Mouse (Mus musculus) kidney, adult 2 months (tissue): ENCODE data around the gene Dnal4. TPM values are rescaled to one million over a fixed set of nuclear protein-coding genes. Genes with fewer than 3 reads are reported as not detected.

Experiments used
- DNase-seq: peaks from one replicate; pipeline ENCODE4 v3.0.0; 2021
- H3K27ac ChIP-seq: fragments of 200-500 bp; 2 replicates; pipeline ENCODE4 v1.5.1; 2012; ENCODE audit warnings: low read depth, low read length, control low read depth, inconsistent platforms; ENCODE audit not compliant: insufficient read depth
- H3K27me3 ChIP-seq: fragments of 200-500 bp; replicated peaks from 2 replicates; pipeline ENCODE4 v1.6.1; 2012; ENCODE audit warnings: mild to moderate bottlenecking, moderate library complexity, low read length, inconsistent platforms; ENCODE audit not compliant: control insufficient read depth, insufficient read depth
- H3K36me3 ChIP-seq: fragments of 200-500 bp; 2 replicates; pipeline ENCODE4 v1.6.1; 2012; ENCODE audit warnings: mild to moderate bottlenecking, moderate library complexity, low read length, inconsistent platforms; ENCODE audit not compliant: control insufficient read depth, insufficient read depth
- H3K4me1 ChIP-seq: fragments of 200-500 bp; 2 replicates; pipeline ENCODE4 v1.6.1; 2011; ENCODE audit warnings: low read length; ENCODE audit not compliant: control insufficient read depth, insufficient read depth
- H3K4me3 ChIP-seq: fragments of 200-500 bp; 2 replicates; pipeline ENCODE4 v1.5.1; 2011; ENCODE audit warnings: mild to moderate bottlenecking, low read depth, low read length, control low read depth; ENCODE audit not compliant: insufficient read depth
- CTCF ChIP-seq: fragments of 200-500 bp; conservative IDR thresholded peaks from 2 replicates; pipeline ENCODE4 v1.5.1; 2011; ENCODE audit warnings: low read depth, mild to moderate bottlenecking, control low read depth, low read length, moderate library complexity, mixed read lengths; ENCODE audit not compliant: insufficient read depth, insufficient read length
- POLR2A ChIP-seq: fragments of 200-500 bp; IDR thresholded peaks from one replicate; pipeline ENCODE4 v1.6.1; 2011; ENCODE audit warnings: low read depth, low read length, control low read depth
- WGBS: fragments of 180-500 bp; shearing (Covaris S2); methylation state at CpG from one replicate; pipeline ENCODE4 v1.1.7; 2018; 5-methylcytosine and 5-hydroxymethylcytosine counted together
- polyA plus RNA-seq: library from polyadenylated mRNA; depleted of rRNA; stranded (reverse); fragments of >200 nt; gene quantifications from 2 replicates; pipeline ENCODE4 v1.2.3, GENCODE M21; 2012

Dnal4 gene
- polyA plus RNA-seq, 1 experiment: 54.3 TPM

- no peaks in the 10 kb centered on the region for H3K4me1 ChIP-seq
- no peak overlapping the region for H3K4me3 ChIP-seq
- H3K36me3 ChIP-seq: no peaks in the 10 kb centered on the region
- H3K27ac ChIP-seq: no peak overlapping the region
- DNase-seq: no peak
- H3K27me3 ChIP-seq: 0 out of 2 replicates have a peak, but pooled peaks cover 4% of the 10 kb centered on the region
- no peak for TF ChIP-seq CTCF
- no peak for TF ChIP-seq POLR2A
- WGBS: 29% methylated on average over 1 of the region's 1 CpGs
Measured at GRCm38 (mm10) chr15:79807050-79807449, 29.4 kb upstream of the Dnal4 start.

GRCm38 (mm10) chr15:79805246-79805645 is 27.6 kb upstream of the Dnal4 start:
- 32% methylated on average over 8 of the region's 8 CpGs for WGBS
- Histone ChIP-seq H3K4me3 (no peak overlapping the region), H3K4me1 (no peaks in the 10 kb centered on the region), H3K27me3 (0 out of 2 replicates have a peak, but pooled peaks cover 4% of the 10 kb centered on the region), H3K27ac (no peak overlapping the region), H3K36me3 (no peaks in the 10 kb centered on the region)
- DNase-seq: no peak
- TF ChIP-seq POLR2A: no peak

GRCm38 (mm10) chr15:79804352-79805071 is 26.9 kb upstream of the Dnal4 start, which contains the start of gene Nptxr:
Gene Nptxr, minus strand, starts transcription at chr15:79804766.
- Histone ChIP-seq H3K27ac (no peak within 1 kb of the TSS), H3K27me3 (0 out of 2 replicates have a peak, but pooled peaks cover 4% of the 10 kb centered on the region), H3K4me1 (no peaks in the 10 kb centered on the region), H3K36me3 (no peaks in the 10 kb centered on the region), H3K4me3 (peak within 1 kb of the TSS; percentile 65)
- under 1% methylated on average over 84 of the region's 91 CpGs for WGBS
- DNase-seq: peak; percentile 29
- TF ChIP-seq POLR2A: peak; percentile 24
- TF ChIP-seq CTCF: no peak

- H3K27me3 ChIP-seq: 0 out of 2 replicates have a peak, but pooled peaks cover 4% of the 10 kb centered on the region
- H3K27ac ChIP-seq: no peak overlapping the region
- no peaks in the 10 kb centered on the region for H3K36me3 ChIP-seq
- WGBS: 6% methylated on average over 81 of the region's 81 CpGs
- no peak for DNase-seq
- H3K4me3 ChIP-seq: peak overlapping the region; percentile 65
- H3K4me1 ChIP-seq: no peaks in the 10 kb centered on the region
- no peak for TF ChIP-seq POLR2A
- TF ChIP-seq CTCF: no peak
Measured at GRCm38 (mm10) chr15:79803533-79804351, 26.1 kb upstream of the Dnal4 start.

GRCm38 (mm10) chr15:79802304-79802703 is 24.7 kb upstream of the Dnal4 start:
- no peak overlapping the region for H3K27ac ChIP-seq
- no peaks in the 10 kb centered on the region for H3K36me3 ChIP-seq
- H3K4me3 ChIP-seq: no peak overlapping the region
- no peak for TF ChIP-seq CTCF
- TF ChIP-seq POLR2A: no peak
- 40% methylated on average over 4 of the region's 4 CpGs for WGBS
- H3K27me3 ChIP-seq: 0 out of 2 replicates have a peak, but pooled peaks cover 4% of the 10 kb centered on the region
- DNase-seq: no peak
- H3K4me1 ChIP-seq: no peaks in the 10 kb centered on the region

GRCm38 (mm10) chr15:79801646-79802045 is 24.0 kb upstream of the Dnal4 start:
- H3K4me1 ChIP-seq: no peaks in the 10 kb centered on the region
- DNase-seq: no peak
- no peak overlapping the region for H3K4me3 ChIP-seq
- no peak overlapping the region for H3K27ac ChIP-seq
- no peaks in the 10 kb centered on the region for H3K36me3 ChIP-seq
- H3K27me3 ChIP-seq: 0 out of 2 replicates have a peak, but pooled peaks cover 4% of the 10 kb centered on the region
- WGBS: 82% methylated on average over 2 of the region's 2 CpGs
- TF ChIP-seq CTCF (no peak), POLR2A (no peak)

- Histone ChIP-seq H3K36me3 (no peaks in the 10 kb centered on the region), H3K4me1 (no peaks in the 10 kb centered on the region), H3K27ac (no peak overlapping the region), H3K27me3 (0 out of 2 replicates have a peak, but pooled peaks cover 4% of the 10 kb centered on the region), H3K4me3 (no peak overlapping the region)
- DNase-seq: no peak
- TF ChIP-seq POLR2A: no peak
- TF ChIP-seq CTCF: no peak
- 69% methylated on average over 11 of the region's 11 CpGs for WGBS
Measured at GRCm38 (mm10) chr15:79800701-79801100, 23.1 kb upstream of the Dnal4 start.
